Mouse (Mus musculus) CD4-positive, CD25-positive, alpha-beta regulatory T cell, adult 4 months (primary cell): ENCODE data around the gene Mak. TPM values are rescaled to one million over a fixed set of nuclear protein-coding genes. Genes with fewer than 3 reads are reported as not detected.
"Not testable (repeated sequence)": the region's sequence is repeated elsewhere in the genome, so short reads cannot be mapped to it uniquely, and the experiment has no call there.

Experiments used
- ATAC-seq: one replicate; pipeline ENCODE4 v1.8.0; 2017
- polyA plus RNA-seq, 2 experiments: library from polyadenylated mRNA; unstranded; fragments of 100-300 nt; shearing (Covaris generic); gene quantifications; one replicate each; pipeline ENCODE4 v1.2.1; 2017

Mak gene
- polyA plus RNA-seq, 2 experiments from 2014 or later: 0.07 TPM; not detected in 1

DNA sequence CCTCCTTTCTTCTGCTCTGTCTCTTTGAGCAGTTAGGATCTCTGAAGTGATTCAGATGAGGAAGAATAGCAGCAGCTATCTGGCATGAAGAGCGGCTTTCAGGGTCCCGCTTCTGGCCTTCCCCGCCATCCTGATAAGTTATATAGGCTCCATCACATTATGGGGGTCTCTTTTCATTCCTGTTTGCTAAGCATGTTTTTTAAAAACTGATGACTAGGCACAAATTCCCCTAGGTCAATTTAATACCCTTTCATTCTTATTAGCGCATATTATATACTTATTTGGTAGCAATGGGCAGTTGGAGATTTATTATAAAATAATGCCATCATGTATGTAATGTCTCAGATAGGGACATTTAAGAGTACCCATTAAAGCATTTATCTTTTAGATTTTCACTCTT lies 11.9 kb downstream of the Mak start:
- ATAC-seq: no peak

DNA sequence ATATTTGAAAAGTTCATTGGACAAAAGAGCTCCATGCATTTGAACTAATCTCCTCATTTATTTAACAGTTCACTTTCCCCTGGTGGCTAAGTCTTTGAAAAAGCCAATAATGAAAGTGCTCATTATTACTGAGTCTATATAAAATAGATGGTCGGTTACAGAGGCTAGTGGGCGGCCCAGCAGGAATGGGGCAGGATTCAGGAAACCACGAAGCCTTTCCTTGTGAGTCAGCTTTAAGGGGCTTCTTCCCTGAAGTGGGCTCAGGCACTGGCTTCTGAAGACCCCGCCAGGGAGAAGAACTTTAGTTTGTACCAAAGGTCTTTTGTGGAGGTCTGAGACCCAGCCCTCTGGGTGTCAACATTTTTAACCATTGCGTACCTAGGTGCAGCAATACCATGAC lies 27.5 kb downstream of the Mak start:
- no peak for ATAC-seq

DNA sequence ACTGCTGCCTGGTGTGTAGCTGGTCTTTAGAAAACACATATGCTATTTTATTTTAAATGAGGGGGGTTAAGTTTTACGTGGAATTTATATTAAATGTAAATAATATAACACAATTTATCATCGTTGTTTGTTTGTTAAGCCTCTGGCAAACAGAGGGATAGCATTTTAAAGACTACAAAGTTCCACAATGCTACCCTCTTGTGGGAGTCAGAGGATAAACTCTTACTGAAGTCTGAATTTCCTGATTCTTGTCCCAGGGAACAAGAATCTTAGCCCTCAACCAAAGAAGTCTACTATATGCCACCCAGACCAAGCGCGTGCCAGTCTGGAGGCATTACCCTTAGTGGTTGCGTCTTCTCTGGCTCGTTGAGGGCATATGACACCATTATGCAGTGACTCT lies 32.2 kb downstream of the Mak start:
- ATAC-seq: no peak

DNA sequence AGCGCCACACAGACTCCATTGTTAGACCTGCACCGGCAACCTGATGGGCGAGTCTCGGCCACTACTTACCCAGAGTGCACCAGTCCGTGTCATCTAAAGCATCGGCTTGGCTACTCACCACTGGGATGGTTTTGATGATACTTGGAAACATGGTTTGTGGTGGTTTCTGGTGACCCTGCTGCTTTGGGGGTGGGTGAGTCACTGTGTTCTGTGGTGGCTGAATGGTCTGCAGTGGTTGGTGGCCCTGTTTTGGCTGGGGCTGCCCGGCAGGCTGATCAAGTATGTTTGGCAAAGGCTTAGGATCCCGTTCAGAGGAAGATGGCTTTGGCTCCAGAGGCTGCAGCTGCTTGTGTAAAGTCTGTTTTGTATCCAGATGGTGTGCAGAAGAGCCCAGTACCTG lies 33.6 kb downstream of the Mak start:
- no peak for ATAC-seq

DNA sequence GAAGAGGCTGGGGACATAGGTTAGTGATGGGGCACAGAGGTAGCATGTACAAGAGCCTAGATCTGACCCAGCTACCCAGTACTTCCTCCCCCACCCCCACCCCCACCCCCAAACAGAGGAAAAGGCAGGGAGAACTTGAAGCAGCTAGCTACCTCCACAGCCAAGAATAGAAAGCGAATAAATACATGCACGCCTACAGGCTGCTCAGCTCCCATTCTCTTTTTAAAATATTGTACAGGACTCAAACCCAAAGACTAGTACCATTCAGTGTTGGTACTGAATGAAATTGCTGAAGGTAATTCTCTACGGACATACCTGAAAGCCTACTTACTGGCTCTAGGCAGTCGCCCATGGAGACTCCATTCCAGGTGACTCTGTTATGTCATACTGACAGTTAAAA lies 37.0 kb downstream of the Mak start:
- no peak for ATAC-seq

DNA sequence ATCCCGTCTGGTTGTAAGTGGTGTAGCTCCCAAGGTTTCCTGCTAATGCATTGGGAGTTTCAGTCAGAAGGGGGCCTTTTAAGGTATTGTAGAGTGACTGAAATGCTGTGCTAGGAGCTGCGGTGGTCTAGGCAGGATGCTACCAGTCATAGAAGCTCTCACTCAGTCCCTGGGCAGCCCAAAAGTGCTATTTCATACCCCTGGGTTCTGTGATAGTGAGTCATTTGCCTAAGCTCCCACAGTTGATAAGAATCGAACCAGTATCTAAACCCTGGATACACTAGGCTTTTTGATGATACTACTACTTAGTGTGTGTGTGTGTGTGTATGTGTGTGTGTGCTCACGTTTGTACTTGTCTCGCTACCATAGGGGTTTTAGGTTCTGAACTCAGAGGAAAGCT lies 49.4 kb downstream of the Mak start:
- no peak for ATAC-seq

DNA sequence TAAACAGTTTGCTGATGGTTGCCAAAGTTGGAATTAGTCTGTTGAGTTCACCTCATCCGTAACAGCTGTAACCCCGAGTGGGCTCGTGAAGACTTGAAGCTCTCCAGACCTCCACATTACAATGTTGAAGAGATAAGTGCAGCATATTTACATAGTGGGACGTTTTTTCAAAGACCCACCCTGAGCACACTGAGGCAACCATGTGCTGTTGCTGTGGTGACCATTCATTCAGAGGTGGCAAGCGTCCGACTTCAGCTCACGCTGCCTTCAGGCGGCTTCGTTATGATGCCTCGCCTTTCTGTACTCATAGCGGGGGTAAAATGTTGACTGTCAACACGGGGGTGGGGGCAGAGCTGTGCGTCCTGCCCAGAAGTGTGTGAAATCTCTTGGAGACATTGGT lies 57.4 kb downstream of the Mak start:
- ATAC-seq: no peak

DNA sequence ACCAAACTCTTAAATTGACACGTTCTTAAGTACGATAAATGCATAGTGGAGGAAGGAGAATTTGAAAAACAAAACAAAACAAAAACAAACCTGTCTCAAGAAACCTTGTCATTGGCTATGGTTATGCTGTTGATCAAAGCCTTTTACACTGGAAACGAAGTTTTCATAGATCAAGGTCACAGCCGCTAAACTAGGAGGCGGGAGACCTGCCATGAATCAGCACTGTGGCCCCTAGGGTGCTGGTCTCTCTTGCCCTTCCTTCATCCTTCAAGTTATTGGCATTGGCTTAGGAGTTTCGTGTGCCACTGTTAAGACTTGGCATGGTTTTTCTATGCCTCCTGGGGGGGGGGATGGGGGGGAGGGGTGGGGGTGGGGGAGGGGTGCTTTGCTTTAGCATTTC lies 57.9 kb downstream of the Mak start:
- ATAC-seq: no peak

DNA sequence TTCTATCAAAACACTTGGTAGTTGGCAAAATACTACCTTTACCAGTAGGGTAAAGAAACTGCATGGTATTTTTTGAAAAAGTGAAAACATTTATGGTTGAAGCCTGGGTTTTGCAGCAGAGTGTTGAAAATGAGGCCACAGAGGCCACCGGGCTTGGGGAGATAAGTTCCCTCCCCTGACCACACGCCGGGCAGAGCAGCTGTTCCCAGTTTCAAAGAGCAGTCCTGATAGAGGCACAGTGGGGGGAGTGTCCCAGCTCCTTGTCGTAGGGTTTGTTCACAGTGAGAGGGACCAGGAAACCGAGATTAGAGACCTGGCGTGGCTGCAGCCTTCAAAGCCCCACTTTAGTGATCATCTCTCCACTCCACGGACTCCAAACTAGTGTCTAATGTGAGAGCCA lies 59.0 kb downstream of the Mak start:
- no peak for ATAC-seq

DNA sequence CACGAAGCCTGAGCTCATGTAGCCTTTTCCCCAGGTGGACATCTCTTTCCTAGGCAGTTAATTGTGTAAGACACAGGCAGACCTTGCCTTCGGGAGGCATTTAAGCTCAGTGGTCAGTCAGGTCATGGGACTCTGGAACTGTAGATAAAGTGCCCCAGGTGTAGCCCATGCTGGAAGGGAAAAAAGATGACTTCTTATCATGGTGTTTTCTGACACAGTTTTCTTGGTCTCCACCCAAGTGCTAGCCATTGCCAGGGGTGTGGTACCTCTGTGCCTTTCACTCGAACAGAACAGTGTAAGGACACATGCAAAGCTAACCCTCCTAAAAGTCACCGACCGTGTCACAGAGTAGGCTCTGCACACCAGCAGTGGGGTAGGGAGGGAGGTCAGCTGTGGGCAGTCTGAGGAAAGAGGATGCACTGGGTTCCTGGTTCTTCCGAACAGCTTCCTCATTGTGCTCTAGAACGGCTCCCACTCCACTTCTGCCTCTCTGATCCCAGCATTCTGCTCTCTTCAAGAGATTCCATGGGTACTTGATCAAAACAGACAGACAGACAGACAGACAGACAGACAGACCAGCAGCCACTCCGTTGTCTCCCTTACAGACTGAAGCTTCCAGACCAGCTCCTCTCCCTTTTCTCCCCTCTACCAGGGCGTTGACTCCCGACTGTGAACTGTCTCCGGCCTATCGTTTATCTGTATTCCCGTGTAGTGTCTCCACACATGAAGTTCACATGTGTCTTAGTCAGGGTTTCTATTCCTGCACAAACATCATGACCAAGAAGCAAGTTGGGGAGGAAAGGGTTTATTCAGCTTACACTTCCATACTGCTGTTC lies 60.5 kb downstream of the Mak start:
- no peak for ATAC-seq

DNA sequence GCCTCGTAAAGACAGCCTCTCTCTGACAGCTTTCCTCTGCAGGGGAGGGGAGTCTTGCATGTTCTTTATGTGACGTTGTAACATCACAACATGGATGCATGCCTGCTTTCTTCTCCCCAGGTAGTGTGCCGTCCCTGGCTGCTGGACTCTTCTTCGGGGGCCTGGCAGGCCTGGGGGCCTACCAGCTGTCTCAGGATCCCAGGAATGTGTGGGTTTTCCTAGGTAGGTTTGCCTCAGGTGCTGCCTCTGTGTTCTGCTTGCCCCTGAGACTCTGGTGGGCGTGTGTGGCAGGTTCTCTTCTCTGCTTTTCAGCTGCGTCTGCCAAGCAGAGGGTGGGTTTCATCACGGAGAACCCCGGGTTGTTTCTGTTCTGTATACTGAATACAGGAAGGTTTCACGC lies 61.3 kb downstream of the Mak start:
- no peak for ATAC-seq

DNA sequence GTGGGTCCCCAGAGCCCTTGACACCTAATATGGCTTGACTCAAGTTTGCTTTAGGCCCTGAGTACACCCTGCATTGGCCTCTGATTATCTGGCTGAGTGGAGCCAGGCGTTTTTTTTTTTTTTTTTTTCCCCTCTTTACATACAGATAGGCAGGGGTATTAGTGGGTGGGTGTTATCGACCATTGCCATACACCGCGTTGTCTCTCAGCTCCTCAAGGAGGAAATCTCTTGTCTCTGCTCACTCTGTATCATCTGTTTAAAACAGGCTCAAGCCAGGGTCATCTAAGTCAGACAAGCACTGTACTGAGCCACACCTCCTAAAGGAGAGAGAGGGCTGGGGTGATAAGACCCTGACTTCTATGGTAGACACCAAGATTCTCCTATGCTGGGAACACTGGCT lies 61.7 kb downstream of the Mak start:
- ATAC-seq: no peak

DNA sequence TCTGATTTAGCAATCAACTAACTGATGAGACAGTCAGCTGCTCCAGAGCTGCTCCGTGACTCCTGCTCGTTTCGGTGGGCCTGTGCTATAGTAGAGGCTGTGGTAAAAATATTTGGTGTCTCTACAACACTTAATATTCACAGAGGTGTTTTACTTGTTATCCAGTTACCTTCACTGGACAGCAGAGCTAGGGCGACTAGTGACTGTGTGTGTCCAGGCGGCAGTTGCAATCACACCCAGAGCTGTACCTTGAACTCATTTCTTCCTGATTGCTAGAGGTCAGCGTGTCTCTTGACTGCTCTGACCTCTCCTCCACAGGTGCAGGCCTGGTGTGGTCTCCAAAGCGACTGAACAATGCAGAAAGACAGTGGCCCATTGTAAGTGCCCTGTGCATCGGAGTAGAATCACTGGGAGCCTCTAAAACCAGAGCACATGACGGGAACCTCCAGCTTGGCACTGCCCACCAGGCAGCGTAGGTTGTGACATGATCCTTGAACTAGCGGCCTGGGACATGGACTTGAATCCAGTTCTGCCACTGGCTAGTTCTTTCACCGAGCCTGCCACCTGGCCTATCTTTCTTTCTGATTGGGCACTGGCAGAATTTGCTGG lies 62.6 kb downstream of the Mak start:
- no peak for ATAC-seq

DNA sequence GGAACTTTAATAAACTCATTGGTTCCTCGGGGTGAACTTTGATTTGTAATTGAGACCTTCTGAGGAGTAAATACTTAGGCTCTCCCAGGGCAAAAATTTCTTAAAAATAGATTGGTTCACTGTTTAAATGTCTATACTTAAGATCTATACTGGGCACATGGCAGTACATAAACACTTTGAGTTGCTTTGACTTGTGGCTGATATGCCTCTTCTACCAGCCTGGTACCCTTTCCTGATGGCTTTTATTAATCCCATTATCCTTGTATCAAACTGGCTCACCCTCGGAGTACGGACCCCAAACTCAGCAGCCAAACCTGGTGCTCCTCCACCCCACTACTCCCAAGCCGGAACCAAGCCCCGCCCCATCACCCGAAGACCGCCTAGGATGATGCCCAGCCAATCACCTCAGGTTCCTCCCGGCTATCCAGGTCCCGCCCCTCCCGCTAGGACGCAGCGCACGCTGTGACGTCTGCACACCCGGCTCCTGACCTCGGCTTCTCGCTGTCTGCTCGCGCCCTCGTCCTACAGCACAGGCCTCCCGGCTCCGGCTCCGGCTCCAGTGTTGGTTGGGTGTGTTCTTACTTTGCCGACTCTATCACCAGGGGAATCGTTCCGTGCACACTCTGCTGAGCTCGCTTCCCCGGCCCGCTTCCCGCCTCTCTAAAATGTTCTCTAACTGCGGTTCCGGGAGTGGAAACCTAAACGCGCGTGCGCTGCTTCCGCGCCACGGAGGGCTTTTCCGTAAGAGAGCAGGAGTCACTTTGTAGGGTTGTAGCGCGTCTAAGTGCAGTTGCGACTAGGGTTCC lies 63.5 kb downstream of the Mak start, which contains the start of gene Tmem14c:
Gene Tmem14c, plus strand, starts transcription at position 464 of the 806 bp plus-strand sequence.
- ATAC-seq: peak; percentile 99

DNA sequence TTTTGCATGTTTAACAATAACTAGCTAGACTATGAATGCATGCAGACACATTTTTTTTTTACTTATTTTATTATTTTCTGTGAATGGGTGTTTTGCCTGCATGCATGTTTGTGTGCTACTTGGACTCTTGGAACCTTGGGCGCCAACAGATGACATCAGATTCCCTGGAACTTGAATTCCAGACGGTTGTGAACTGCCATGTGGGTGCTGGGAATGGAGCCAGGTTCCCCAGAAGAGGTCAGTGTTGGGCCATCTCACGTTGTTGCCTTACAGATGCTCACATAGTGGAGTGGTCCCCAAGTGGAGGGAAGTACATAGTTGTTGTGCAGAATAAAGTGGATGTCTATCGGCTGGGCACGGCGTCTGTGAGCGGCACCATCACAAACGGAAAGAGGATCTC lies 70.6 kb downstream of the Mak start:
- no peak for ATAC-seq

DNA sequence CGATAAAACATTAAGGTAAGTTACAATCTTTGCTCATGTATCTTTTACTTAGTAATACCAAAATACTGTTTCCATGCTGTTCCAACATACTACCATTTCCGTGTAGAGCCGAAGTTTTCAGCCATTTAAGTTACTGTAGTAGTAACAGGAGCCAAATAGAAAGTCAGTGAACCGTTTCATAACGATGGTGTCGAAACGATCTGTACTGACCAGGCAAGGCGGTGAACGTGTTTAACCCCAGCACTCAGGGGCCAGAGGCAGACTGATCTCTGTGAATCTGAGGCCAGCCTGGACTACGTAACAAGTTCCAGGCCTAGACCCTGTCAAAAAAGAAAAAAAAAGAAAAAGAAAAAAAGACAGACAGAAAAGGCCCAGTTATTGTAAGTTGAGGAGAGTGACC lies 71.2 kb downstream of the Mak start:
- no peak for ATAC-seq

DNA sequence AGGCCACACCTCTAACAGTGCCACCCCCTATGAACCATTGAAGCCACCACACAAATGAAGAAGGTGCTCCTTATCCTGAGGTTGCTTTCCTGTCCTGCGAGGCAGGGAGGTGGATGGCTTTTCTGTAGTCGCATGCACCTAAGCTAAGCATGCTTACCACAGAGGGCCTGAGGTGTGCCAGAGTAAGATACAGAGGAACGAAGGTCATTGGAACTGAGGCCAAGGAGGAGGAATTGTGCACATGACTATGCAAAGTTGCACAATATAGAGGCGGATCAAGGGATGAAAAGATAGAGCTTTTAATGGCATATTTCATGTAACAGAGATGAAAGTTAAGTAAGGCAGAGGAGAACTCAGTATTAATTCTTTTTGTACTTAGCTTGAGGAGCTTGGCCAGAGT lies 73.3 kb downstream of the Mak start:
- no peak for ATAC-seq

DNA sequence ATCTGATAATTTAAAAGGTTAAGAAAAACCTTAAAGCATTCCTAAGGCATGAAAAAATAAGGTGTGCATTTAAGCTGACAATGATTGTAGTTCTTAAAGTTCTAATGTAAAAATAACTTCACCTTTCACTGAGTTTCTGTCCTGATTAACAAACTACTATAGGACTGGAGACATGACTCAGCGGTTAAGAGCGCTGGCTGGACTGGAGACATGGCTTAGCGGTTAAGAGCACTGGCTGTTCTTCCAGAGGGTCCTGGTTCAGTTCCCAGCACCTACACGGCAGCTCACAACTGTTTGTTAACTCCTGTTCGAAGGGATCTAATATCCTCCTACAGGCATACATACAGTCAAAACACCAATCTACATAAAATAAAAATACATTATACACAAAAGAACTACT lies 77.5 kb downstream of the Mak start:
- ATAC-seq: no peak

DNA sequence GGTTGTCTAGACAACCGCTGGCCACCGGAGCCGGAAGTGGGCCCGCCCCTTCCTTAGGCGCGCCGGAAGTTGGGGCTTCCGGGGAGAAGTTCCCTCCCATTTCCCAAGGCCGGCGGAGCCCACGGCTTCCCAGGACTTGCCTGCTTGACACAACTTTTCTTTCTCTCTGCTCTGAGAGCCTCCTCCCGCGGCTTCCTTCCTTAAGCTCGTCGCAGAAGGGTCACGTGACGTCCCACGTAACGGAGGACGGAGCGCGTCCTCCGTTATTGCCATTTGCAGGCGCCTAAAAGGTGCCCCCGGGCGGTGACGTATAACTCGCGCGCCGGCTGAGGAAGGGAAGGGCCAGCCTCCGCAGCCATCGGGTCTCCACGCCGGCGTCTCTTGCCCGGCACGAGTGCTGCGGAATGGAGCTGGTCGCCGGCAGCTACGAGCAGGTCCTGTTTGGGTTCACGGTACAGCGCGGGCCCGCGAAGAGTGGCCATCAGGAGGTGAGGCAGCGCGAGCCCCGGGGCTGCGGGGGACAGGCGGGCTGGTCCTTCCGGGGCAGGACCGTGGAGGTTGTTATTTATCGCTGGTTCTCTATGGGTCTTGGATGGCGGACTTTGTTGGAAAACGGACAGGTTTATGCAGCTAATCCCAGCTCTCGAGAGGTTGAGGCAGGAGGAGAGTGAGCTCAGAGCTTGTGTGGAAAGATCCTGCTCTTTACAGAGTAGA lies 78.4 kb downstream of the Mak start, which contains the start of gene Pak1ip1:
Gene Pak1ip1, plus strand, starts transcription at position 98 of the 714 bp plus-strand sequence.
- ATAC-seq: peak; percentile 94

DNA sequence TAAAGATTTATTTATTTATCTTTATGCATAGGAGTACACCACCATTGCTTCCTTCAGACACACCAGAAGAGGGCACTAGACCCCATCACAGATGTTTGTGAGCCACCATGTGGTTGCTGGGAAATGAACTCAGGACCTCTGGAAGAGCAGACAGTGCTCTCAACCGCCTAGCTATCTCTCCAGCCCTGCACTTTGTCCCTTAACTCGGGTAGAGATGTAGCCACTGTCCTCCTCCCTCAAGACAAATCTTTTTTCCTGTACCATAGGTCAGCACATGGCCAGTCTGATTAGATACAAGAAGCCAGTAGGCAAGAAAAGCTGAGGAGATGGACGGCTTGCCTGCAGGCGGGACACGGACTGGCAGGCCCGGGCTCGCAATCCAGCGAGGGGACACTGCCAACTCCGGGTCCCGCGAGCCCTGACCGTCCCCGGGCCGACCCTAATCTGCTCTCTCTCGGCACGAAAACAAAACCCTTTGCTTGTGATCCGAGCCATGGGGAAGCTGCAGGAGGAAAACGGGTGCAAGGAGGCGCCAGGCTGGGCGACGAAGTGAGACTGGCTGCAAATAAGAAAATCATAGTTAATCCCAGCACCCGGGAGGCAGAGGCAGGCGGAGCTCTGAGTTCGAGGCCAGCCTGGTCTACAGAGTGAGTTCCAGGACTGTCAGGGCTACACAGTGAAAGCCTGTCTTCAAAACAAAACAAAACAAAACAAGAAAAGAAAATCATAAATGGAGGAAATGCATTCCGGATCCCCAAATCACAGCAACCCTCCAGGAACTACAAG lies 79.2 kb downstream of the Mak start:
- no peak for ATAC-seq

DNA sequence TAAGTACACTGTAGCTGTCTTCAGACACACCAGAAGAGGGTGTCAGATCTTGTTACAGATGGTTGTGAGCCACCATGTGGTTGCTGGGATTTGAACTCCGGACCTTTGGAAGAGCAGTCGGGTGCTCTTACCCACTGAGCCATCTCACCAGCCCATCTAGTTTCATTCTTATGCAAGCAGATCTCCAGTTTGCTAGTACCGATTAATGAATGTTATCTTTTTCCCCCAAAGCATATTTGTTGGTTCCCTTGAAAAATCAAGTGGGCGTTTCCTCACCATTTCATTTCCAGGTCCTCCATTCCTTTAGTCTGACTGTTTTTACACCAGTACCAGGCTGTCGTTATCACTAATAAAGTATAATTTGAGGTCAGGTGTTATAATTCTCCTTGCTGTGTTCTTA lies 81.0 kb downstream of the Mak start:
- not testable (repeated sequence) for ATAC-seq
